Mouse (Mus musculus): ENCODE data around the gene Prkcg. TPM values are rescaled to one million over a fixed set of nuclear protein-coding genes. Genes with fewer than 3 reads are reported as not detected.
A peak's percentile ranks its signal among the peaks of the same experiment; 100 is the strongest.

The Prkcg gene
- polyA plus RNA-seq, 2 experiments = 0.06 TPM; not detected in 1

- H3K9me3 ChIP-seq (ENCODE audit: control insufficient read depth, low read length) = no peaks in the 10 kb centered on the region
- DNase-seq (ENCODE audit: low read depth in 3 of 3, low spot score in 3 of 3) (no peak), ATAC-seq (ENCODE audit: insufficient read depth) (no peak)
- H3K27me3 ChIP-seq (ENCODE audit: control insufficient read depth, insufficient read depth, low read length) = peaks cover 45% of the 10 kb centered on the region
- no peak for TF ChIP-seq EP300 (IDR thresholded peaks at IDR 0.05; ENCODE audit: low read depth)
- no peak for TF ChIP-seq CTCF (IDR thresholded peaks at IDR 0.05; ENCODE audit: low read depth)
- no peak overlapping the region for H3K27ac ChIP-seq
- no peak overlapping the region for H3K4me3 ChIP-seq (ENCODE audit: insufficient read depth in 1 of 2, low read depth in 2 of 2, low read length in 2 of 2)
- peak overlapping the region; percentile 16; the same call in 1 of the 2 replicates for H3K4me2 ChIP-seq (ENCODE audit: low read depth)
- H3K4me1 ChIP-seq (replicated peaks; ENCODE audit: control insufficient read depth in 2 of 2, insufficient read depth in 2 of 2, low read length in 1 of 2) = 0 out of 4 replicates have a peak, but pooled peaks cover 0 to 2% of the 10 kb centered on the region in 2 experiments
- WGBS (ENCODE audit: insufficient replicate concordance) = 5% methylated on average over 12 of the region's 12 CpGs
- H3K36me3 ChIP-seq (replicated peaks; ENCODE audit: control insufficient read depth, insufficient read depth, low read depth) = no peaks in the 10 kb centered on the region
- H3K9ac ChIP-seq (replicated peaks) = no peak overlapping the region
These were observed 14.8 kb downstream of the Prkcg start for GRCm38 (mm10) chr7:3303789-3304188.

GRCm38 (mm10) chr7:3304298-3304697 is 15.3 kb downstream of the Prkcg start:
- Histone ChIP-seq H3K4me3 (ENCODE audit: insufficient read depth in 1 of 2, low read depth in 2 of 2, low read length in 2 of 2) (no peak overlapping the region), H3K9ac (replicated peaks) (no peak overlapping the region), H3K27ac (no peak overlapping the region), H3K4me1 (replicated peaks; ENCODE audit: control insufficient read depth in 2 of 2, insufficient read depth in 2 of 2, low read length in 1 of 2) (0 out of 4 replicates have a peak, but pooled peaks cover 0 to 2% of the 10 kb centered on the region in 2 experiments), H3K36me3 (replicated peaks; ENCODE audit: control insufficient read depth, insufficient read depth, low read depth) (no peaks in the 10 kb centered on the region), H3K27me3 (ENCODE audit: control insufficient read depth, insufficient read depth, low read length) (peaks cover 45% of the 10 kb centered on the region), H3K9me3 (ENCODE audit: control insufficient read depth, low read length) (no peaks in the 10 kb centered on the region), H3K4me2 (ENCODE audit: low read depth) (no peak overlapping the region)
- DNase-seq (ENCODE audit: low read depth in 3 of 3, low spot score in 3 of 3) = no peak
- WGBS (ENCODE audit: insufficient replicate concordance) = 7% methylated on average over 8 of the region's 10 CpGs
- TF ChIP-seq EP300 (IDR thresholded peaks at IDR 0.05; ENCODE audit: low read depth) = no peak
- no peak for TF ChIP-seq CTCF (IDR thresholded peaks at IDR 0.05; ENCODE audit: low read depth)
- no peak for ATAC-seq (ENCODE audit: insufficient read depth)

DNA sequence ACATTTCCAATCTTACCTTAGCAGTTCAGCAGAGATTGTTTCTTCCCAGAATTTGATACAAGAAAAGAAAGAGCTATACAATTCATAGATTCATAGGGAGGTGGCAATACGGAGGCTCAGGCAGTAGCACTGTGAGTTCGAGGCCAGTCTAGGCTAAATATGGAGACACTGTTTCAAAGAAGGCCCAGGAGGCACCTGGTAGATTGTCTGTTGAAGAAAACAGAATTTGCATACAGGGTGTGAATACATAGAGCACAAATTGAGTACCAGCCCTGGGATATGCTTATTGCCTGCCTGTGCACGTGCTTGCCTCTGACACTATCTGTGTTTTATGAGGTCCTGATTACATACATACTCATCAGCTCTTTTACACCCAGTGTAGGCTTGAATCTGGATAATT is 17.4 kb downstream of the Prkcg start:
- Histone ChIP-seq H3K27me3 (ENCODE audit: control insufficient read depth, insufficient read depth, low read length) (peaks cover 37% of the 10 kb centered on the region), H3K9ac (replicated peaks) (no peak overlapping the region), H3K4me1 (replicated peaks; ENCODE audit: control insufficient read depth in 2 of 2, insufficient read depth in 2 of 2, low read length in 1 of 2) (0 out of 4 replicates have a peak, but pooled peaks cover 0 to 2% of the 10 kb centered on the region in 2 experiments), H3K27ac (no peak overlapping the region), H3K4me2 (ENCODE audit: low read depth) (no peak overlapping the region), H3K36me3 (replicated peaks; ENCODE audit: control insufficient read depth, insufficient read depth, low read depth) (no peaks in the 10 kb centered on the region), H3K9me3 (ENCODE audit: control insufficient read depth, low read length) (no peaks in the 10 kb centered on the region), H3K4me3 (ENCODE audit: insufficient read depth in 1 of 2, low read depth in 2 of 2, low read length in 2 of 2) (no peak overlapping the region)
- 49% methylated on average over 3 of the region's 3 CpGs for WGBS (ENCODE audit: insufficient replicate concordance)
- no peak for DNase-seq (ENCODE audit: low read depth in 3 of 3, low spot score in 3 of 3)
- TF ChIP-seq EP300 (IDR thresholded peaks at IDR 0.05; ENCODE audit: low read depth) (no peak), CTCF (IDR thresholded peaks at IDR 0.05; ENCODE audit: low read depth) (no peak)
- ATAC-seq (ENCODE audit: insufficient read depth) = no peak

DNA sequence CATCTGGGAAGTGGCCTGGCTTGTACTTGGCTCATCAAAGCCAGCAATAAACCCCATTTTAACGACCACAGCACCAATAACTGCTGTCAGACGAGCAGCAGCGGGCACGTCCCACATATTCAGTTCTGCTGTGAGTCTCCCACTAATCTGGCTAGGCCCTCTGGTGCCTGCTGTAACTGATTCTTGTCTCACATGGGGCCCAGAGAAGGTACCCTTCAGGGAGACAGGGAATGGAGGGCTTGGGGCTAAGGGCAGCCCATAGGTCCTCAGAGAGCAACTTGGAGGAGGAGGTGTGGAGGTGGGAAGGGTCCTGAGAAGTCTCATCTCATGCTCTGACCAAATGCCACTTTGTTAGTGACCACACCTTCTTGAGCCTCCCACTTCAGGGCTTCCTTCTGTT is 19.7 kb downstream of the Prkcg start:
- no peak overlapping the region for H3K27ac ChIP-seq
- no peaks in the 10 kb centered on the region for H3K4me1 ChIP-seq (replicated peaks; ENCODE audit: control insufficient read depth in 2 of 2, insufficient read depth in 2 of 2, low read length in 1 of 2)
- H3K4me2 ChIP-seq (ENCODE audit: low read depth) = no peak overlapping the region
- no peaks in the 10 kb centered on the region for H3K36me3 ChIP-seq (replicated peaks; ENCODE audit: control insufficient read depth, insufficient read depth, low read depth)
- no peak overlapping the region for H3K4me3 ChIP-seq (ENCODE audit: insufficient read depth in 1 of 2, low read depth in 2 of 2, low read length in 2 of 2)
- DNase-seq (ENCODE audit: low read depth in 3 of 3, low spot score in 3 of 3) (no peak), ATAC-seq (ENCODE audit: insufficient read depth) (no peak)
- no peak overlapping the region for H3K9ac ChIP-seq (replicated peaks)
- no peaks in the 10 kb centered on the region for H3K9me3 ChIP-seq (ENCODE audit: control insufficient read depth, low read length)
- WGBS (ENCODE audit: insufficient replicate concordance) = 38% methylated on average over 4 of the region's 4 CpGs
- TF ChIP-seq EP300 (IDR thresholded peaks at IDR 0.05; ENCODE audit: low read depth) = no peak
- TF ChIP-seq CTCF (IDR thresholded peaks at IDR 0.05; ENCODE audit: low read depth) = no peak
- H3K27me3 ChIP-seq (ENCODE audit: control insufficient read depth, insufficient read depth, low read length) = peaks cover 15% of the 10 kb centered on the region

- no peaks in the 10 kb centered on the region for H3K4me1 ChIP-seq (replicated peaks; ENCODE audit: control insufficient read depth in 2 of 2, insufficient read depth in 2 of 2, low read length in 1 of 2)
- H3K4me2 ChIP-seq (ENCODE audit: low read depth) = no peak overlapping the region
- H3K27ac ChIP-seq = no peak overlapping the region
- no peak overlapping the region for H3K9ac ChIP-seq (replicated peaks)
- TF ChIP-seq EP300 (IDR thresholded peaks at IDR 0.05; ENCODE audit: low read depth) (no peak), CTCF (IDR thresholded peaks at IDR 0.05; ENCODE audit: low read depth) (0 out of 2 replicates have a peak, but pooled peaks have one; percentile 4)
- ATAC-seq (ENCODE audit: insufficient read depth) (no peak), DNase-seq (ENCODE audit: low read depth in 3 of 3, low spot score in 3 of 3) (no peak)
- no peaks in the 10 kb centered on the region for H3K9me3 ChIP-seq (ENCODE audit: control insufficient read depth, low read length)
- H3K36me3 ChIP-seq (replicated peaks; ENCODE audit: control insufficient read depth, insufficient read depth, low read depth) = no peaks in the 10 kb centered on the region
- H3K27me3 ChIP-seq (ENCODE audit: control insufficient read depth, insufficient read depth, low read length) = peaks cover 3% of the 10 kb centered on the region; the same call in 1 of the 2 replicates
- H3K4me3 ChIP-seq (ENCODE audit: insufficient read depth in 1 of 2, low read depth in 2 of 2, low read length in 2 of 2) = no peak overlapping the region
- WGBS (ENCODE audit: insufficient replicate concordance) = 75% methylated on average over 7 of the region's 7 CpGs
These were observed 21.3 kb downstream of the Prkcg start for GRCm38 (mm10) chr7:3310233-3310632.
